Mouse (Mus musculus) testis, adult 2 months (tissue): ENCODE data around the gene Qprt. TPM values are rescaled to one million over a fixed set of nuclear protein-coding genes. Genes with fewer than 3 reads are reported as not detected.

Source experiments
- H3K27ac ChIP-seq: fragments of 200-500 bp; 2 replicates; pipeline ENCODE4 v1.5.1; 2012; ENCODE audit warnings: low read depth, low read length; ENCODE audit not compliant: control insufficient read depth, insufficient read depth
- H3K27me3 ChIP-seq: fragments of 200-500 bp; 2 replicates; pipeline ENCODE4 v1.6.1; 2012; ENCODE audit warnings: mild to moderate bottlenecking, low read length, moderate library complexity; ENCODE audit not compliant: control insufficient read depth, insufficient read depth
- H3K36me3 ChIP-seq: fragments of 200-500 bp; 2 replicates; pipeline ENCODE4 v1.6.1; 2012; ENCODE audit warnings: mild to moderate bottlenecking, low read length; ENCODE audit not compliant: control insufficient read depth, insufficient read depth
- H3K4me1 ChIP-seq: fragments of 200-500 bp; 2 replicates; pipeline ENCODE4 v1.6.1; 2012; ENCODE audit warnings: low read length; ENCODE audit not compliant: control insufficient read depth, insufficient read depth
- H3K4me3 ChIP-seq: fragments of 200-500 bp; 2 replicates; pipeline ENCODE4 v1.5.1; 2012; ENCODE audit warnings: low read depth, mild to moderate bottlenecking, low read length, moderate library complexity, mixed read lengths; ENCODE audit not compliant: control insufficient read depth
- CTCF ChIP-seq: fragments of 200-500 bp; IDR thresholded peaks from 2 replicates; pipeline ENCODE4 v1.5.1; 2012; ENCODE audit warnings: low read depth, mild to moderate bottlenecking, inconsistent platforms, low read length, moderate library complexity; ENCODE audit not compliant: control insufficient read depth, insufficient read depth, insufficient replicate concordance
- POLR2A ChIP-seq: fragments of 200-500 bp; IDR thresholded peaks from 2 replicates; pipeline ENCODE4 v1.6.1; 2012; ENCODE audit warnings: low read depth, mild to moderate bottlenecking, inconsistent platforms, low read length, moderate library complexity; ENCODE audit not compliant: control insufficient read depth
- polyA plus RNA-seq: library from polyadenylated mRNA; depleted of rRNA; stranded (reverse); fragments of >200 nt; gene quantifications from 2 replicates; pipeline ENCODE4 v1.2.3, GENCODE M21; 2012; rRNA removed

Gene Qprt
- polyA plus RNA-seq, 1 experiment = 0.05 TPM

DNA sequence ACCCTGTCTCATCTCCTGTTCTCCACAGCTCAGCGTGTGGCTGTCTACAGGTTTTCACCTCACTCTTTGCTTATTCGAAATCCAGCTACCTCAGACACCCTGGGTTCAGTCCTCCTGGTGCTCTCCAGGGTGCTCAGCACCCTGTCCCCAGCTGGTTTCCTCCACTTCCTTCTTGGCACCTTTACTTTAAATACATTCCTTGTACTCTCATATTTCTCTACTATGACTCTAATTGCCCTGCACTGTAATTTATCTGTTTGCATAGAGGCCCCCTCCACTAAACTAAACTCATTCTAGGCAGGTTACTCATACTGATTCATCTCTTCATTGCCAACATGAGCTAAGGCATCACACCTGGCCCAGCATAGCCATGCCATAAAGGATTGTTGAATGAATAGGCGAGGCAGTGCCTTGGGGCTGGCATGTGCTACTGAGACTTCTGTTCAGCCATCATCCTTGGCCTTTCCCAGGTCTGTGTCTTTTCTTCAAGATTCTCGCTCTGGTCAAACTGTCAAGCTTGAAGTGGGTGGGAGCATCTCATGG lies 51.1 kb downstream of the Qprt start:
- Histone ChIP-seq H3K4me3 (no peak overlapping the region), H3K27ac (no peak overlapping the region), H3K36me3 (no peaks in the 10 kb centered on the region), H3K4me1 (no peaks in the 10 kb centered on the region), H3K27me3 (no peaks in the 10 kb centered on the region)
- TF ChIP-seq POLR2A (no peak), CTCF (no peak)

- H3K27ac ChIP-seq = no peak overlapping the region
- H3K36me3 ChIP-seq = no peaks in the 10 kb centered on the region
- no peaks in the 10 kb centered on the region for H3K4me1 ChIP-seq
- TF ChIP-seq POLR2A = no peak
- no peak for TF ChIP-seq CTCF
- H3K4me3 ChIP-seq = no peak overlapping the region
- H3K27me3 ChIP-seq = no peaks in the 10 kb centered on the region
These were observed 55.7 kb downstream of the Qprt start for GRCm38 (mm10) chr7:127066317-127066716.

DNA sequence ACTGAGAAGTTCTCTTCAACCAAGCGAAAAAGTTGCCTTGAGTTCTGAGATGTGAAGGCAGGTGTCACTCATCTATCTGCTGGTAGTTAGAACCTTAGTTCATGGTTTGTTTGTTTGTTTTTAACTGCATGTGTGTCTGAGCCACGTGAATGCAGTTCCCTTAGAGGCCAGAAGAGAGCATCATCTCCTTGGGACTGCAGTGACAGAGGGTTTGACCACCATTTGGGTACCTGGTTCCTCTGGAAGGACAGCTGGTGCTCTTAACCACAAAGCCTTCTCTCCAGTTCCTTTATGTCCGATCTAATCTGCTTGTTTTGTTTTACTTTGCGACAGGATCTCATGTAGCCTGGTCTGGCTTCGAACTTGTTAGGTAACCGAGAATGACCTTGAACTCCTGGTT lies 56.5 kb downstream of the Qprt start:
- H3K27ac ChIP-seq = no peak overlapping the region
- no peaks in the 10 kb centered on the region for H3K4me1 ChIP-seq
- H3K36me3 ChIP-seq = no peaks in the 10 kb centered on the region
- H3K27me3 ChIP-seq = no peaks in the 10 kb centered on the region
- no peak for TF ChIP-seq POLR2A
- TF ChIP-seq CTCF = no peak
- no peak overlapping the region for H3K4me3 ChIP-seq

Other genes starting within 250 kb of the Qprt start
- gene Taok2, start 237.5 kb downstream of the Qprt start, polyA plus RNA-seq = 43.5 and 49.4 TPM in 2 replicates
- gene Tmem219, start 199.3 kb downstream of the Qprt start, polyA plus RNA-seq = 70.3 and 73.6 TPM in 2 replicates
- gene Kctd13, start 193.3 kb downstream of the Qprt start, polyA plus RNA-seq = 80.0 and 85.5 TPM in 2 replicates
- 1.4 TPM in 2 replicates for gene Asphd1, start 172.6 kb downstream of the Qprt start, polyA plus RNA-seq
- gene Sez6l2, start 171.7 kb downstream of the Qprt start, polyA plus RNA-seq = 9.9 and 10.7 TPM in 2 replicates
- gene Cdipt, start 146.3 kb downstream of the Qprt start, polyA plus RNA-seq = 83.3 and 84.9 TPM in 2 replicates
- 804 and 822 TPM in 2 replicates for gene Cdiptos, start 146.1 kb downstream of the Qprt start, polyA plus RNA-seq
- gene Mvp, start 107.6 kb downstream of the Qprt start, polyA plus RNA-seq = 3.0 and 4.0 TPM in 2 replicates
- gene Pagr1b, start 105.7 kb downstream of the Qprt start, polyA plus RNA-seq = 0.90 and 1.2 TPM in 2 replicates
- 1.3 and 2.0 TPM in 2 replicates for gene Pagr1a, start 104.9 kb downstream of the Qprt start, polyA plus RNA-seq
- 13.5 and 16.2 TPM in 2 replicates for gene Gm42742, start 101.1 kb downstream of the Qprt start, polyA plus RNA-seq
- gene Prrt2, start 101.0 kb downstream of the Qprt start, polyA plus RNA-seq = 2.7 and 3.4 TPM in 2 replicates
- gene Maz, start 95.2 kb downstream of the Qprt start, polyA plus RNA-seq = 59.1 and 59.6 TPM in 2 replicates
- 10.2 and 11.2 TPM in 2 replicates for gene Kif22, start 79.8 kb downstream of the Qprt start, polyA plus RNA-seq
- gene Zg16, start 34.9 kb downstream of the Qprt start, polyA plus RNA-seq = 0.76 and 0.93 TPM in 2 replicates
- gene AI467606, start 30.9 kb downstream of the Qprt start, polyA plus RNA-seq = 4.6 and 4.9 TPM in 2 replicates
- gene Spn, start 15.6 kb upstream of the Qprt start, polyA plus RNA-seq = 0.09 and 0.10 TPM in 2 replicates
- gene Cd2bp2, start 73.8 kb upstream of the Qprt start, polyA plus RNA-seq = 19.6 and 27.8 TPM in 2 replicates
- gene Tbc1d10b, start 86.2 kb upstream of the Qprt start, polyA plus RNA-seq = 5.1 and 6.3 TPM in 2 replicates
- 1.3 and 1.4 TPM in 2 replicates for gene Mylpf, start 86.7 kb upstream of the Qprt start, polyA plus RNA-seq
- 3.4 and 3.7 TPM in 2 replicates for gene Zfp553, start 110.8 kb upstream of the Qprt start, polyA plus RNA-seq
- gene Sept1, start 110.9 kb upstream of the Qprt start, polyA plus RNA-seq = 2.8 and 3.2 TPM in 2 replicates
- 41.0 and 48.4 TPM in 2 replicates for gene Zfp771, start 122.0 kb upstream of the Qprt start, polyA plus RNA-seq
- gene Dctpp1, start 138.5 kb upstream of the Qprt start, polyA plus RNA-seq = 22.2 and 23.7 TPM in 2 replicates
- gene Sephs2, start 151.8 kb upstream of the Qprt start, polyA plus RNA-seq = 79.1 and 84.0 TPM in 2 replicates
- gene Itgal, start 174.0 kb upstream of the Qprt start, polyA plus RNA-seq = 0.79 and 0.93 TPM in 2 replicates
- gene Zfp768, start 223.4 kb upstream of the Qprt start, polyA plus RNA-seq = 42.7 and 45.0 TPM in 2 replicates